Mouse (Mus musculus) midbrain, postnatal 0 days (tissue): ENCODE data around the gene Kif11. TPM values are rescaled to one million over a fixed set of nuclear protein-coding genes. Genes with fewer than 3 reads are reported as not detected.

ENCODE experiments used
- ATAC-seq: fragments of 200-750 bp; cut with Nextera tagmentation; 2 replicates; pipeline ENCODE4 v1.8.0; 2017; ENCODE audit warnings: moderate number of reproducible peaks, mild to moderate bottlenecking, moderate TSS enrichment, moderate library complexity; ENCODE audit not compliant: low FRiP score
- DNase-seq: peaks from one replicate; pipeline ENCODE4 v3.0.0-alpha.2; 2015; ENCODE audit warnings: low spot score
- H3K27ac ChIP-seq: fragments of 300-500 bp; sonication (generic); 2 replicates; pipeline ENCODE4 v1.5.1; 2014; ENCODE audit warnings: low read depth, mild to moderate bottlenecking, low read length, mixed read lengths
- H3K27me3 ChIP-seq: fragments of 300-500 bp; sonication (generic); 2 replicates; pipeline ENCODE4 v1.6.1; 2014; ENCODE audit warnings: low read length, control low read depth, mixed read lengths; ENCODE audit not compliant: insufficient read depth
- H3K36me3 ChIP-seq: fragments of 300-500 bp; sonication (generic); 2 replicates; pipeline ENCODE4 v1.6.1; 2014; ENCODE audit warnings: low read length, control low read depth, mixed read lengths; ENCODE audit not compliant: insufficient read depth
- H3K4me1 ChIP-seq: fragments of 300-500 bp; sonication (generic); 2 replicates; pipeline ENCODE4 v1.6.1; 2014; ENCODE audit warnings: mild to moderate bottlenecking, control low read depth, antibody characterized with exemption, low read length, mixed read lengths; ENCODE audit not compliant: insufficient read depth
- H3K4me2 ChIP-seq: fragments of 300-500 bp; sonication (generic); 2 replicates; pipeline ENCODE4 v1.6.1; 2014; ENCODE audit warnings: low read depth, mild to moderate bottlenecking, low read length, mixed read lengths; ENCODE audit not compliant: poor library complexity, severe bottlenecking
- H3K4me3 ChIP-seq: fragments of 300-500 bp; sonication (generic); 2 replicates; pipeline ENCODE4 v1.5.1; 2014; ENCODE audit warnings: low read depth, mild to moderate bottlenecking, low read length, moderate library complexity
- H3K9ac ChIP-seq: fragments of 300-500 bp; sonication (generic); replicated peaks from 2 replicates; pipeline ENCODE4 v1.6.1; 2014; ENCODE audit warnings: mild to moderate bottlenecking, low read length, moderate library complexity, mixed read lengths; ENCODE audit not compliant: poor library complexity, severe bottlenecking
- H3K9me3 ChIP-seq: fragments of 300-500 bp; sonication (generic); 2 replicates; pipeline ENCODE4 v1.6.1; 2016; ENCODE audit warnings: low read length, control low read depth
- CTCF ChIP-seq: IDR thresholded peaks from 2 replicates; pipeline ENCODE4 v1.5.1; 2016; ENCODE audit warnings: antibody characterized with exemption, mild to moderate bottlenecking
- WGBS: fragments of 180-500 bp; shearing (Covaris S2); extraction: QIAGEN DNeasy Blood & Tissue Kit; methylation state at CpG from one replicate; pipeline ENCODE4 v1.1.7; 2014; 5-methylcytosine and 5-hydroxymethylcytosine counted together
- polyA plus RNA-seq: library from polyadenylated mRNA; unstranded; fragments of >200 nt; fragmentation: Nextera tagmentation; extraction: Ambion mirVana; gene quantifications from 2 replicates; pipeline ENCODE4 v1.2.1, GENCODE M21; 2015
- total RNA-seq: library from RNA; depleted of rRNA; stranded (reverse); fragments of >200 nt; gene quantifications from 2 replicates; pipeline ENCODE4 v1.2.3, GENCODE M21; 2014

Gene Kif11
- total and polyA plus RNA-seq, 2 experiments from 2014 or later: 2.9 to 7.5 TPM

DNA sequence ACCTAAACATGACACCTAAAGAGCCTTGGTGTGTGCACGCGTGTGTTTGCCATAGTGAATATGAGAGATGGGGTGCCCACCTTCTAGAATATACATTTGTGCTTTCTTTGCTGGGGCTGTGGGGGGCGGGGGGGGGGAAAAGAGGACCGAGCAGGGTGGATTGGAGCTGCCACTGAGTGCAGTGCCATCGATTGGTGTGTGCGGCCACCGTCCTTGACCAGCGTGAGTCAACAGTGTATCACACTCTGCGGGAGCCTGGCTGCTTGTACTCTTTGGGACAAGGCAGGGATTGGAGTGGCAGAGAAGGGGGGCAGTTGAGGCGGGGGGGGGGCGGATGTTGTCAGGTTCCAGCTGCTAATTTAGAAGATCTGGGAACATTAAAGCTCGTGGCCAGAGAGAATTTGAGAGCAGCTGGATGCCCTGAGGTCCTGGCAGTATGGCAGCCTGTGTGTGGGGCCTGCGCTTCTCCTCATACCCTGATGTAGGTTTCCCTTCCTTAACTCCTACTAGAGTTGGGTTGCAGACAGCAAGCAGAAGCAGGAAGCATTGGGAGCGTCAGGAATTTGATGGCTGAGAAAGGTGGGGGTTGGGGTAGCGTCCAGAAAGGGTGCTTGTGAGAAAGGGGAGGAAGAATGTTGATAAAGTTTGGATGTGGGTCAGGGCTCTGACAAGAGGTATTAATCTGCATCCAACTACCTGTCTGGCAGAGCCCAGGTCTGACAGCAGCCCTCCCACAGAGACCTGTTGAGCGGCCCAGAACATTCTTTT, 64.7 kb downstream of the Kif11 start:
- no peak for TF ChIP-seq CTCF
- Histone ChIP-seq H3K9me3 (no peaks in the 10 kb centered on the region), H3K9ac (no peak overlapping the region), H3K36me3 (no peaks in the 10 kb centered on the region), H3K4me1 (no peaks in the 10 kb centered on the region), H3K4me2 (no peak overlapping the region), H3K27ac (no peak overlapping the region), H3K4me3 (no peak overlapping the region), H3K27me3 (peaks cover 23% of the 10 kb centered on the region)
- no peak for DNase-seq
- ATAC-seq: no peak
- WGBS: 68% methylated on average over 16 of the region's 16 CpGs

- no peak overlapping the region for H3K4me3 ChIP-seq
- no peaks in the 10 kb centered on the region for H3K4me1 ChIP-seq
- TF ChIP-seq CTCF: no peak
Measured at GRCm38 (mm10) chr19:37442524-37443286, 66.5 kb downstream of the Kif11 start.

GRCm38 (mm10) chr19:37443631-37444140, 67.5 kb downstream of the Kif11 start:
- no peak for ATAC-seq
- DNase-seq: no peak
- H3K4me1 ChIP-seq: no peaks in the 10 kb centered on the region
- no peak overlapping the region for H3K4me3 ChIP-seq
- H3K27me3 ChIP-seq: peaks cover 9% of the 10 kb centered on the region
- no peaks in the 10 kb centered on the region for H3K36me3 ChIP-seq
- TF ChIP-seq CTCF: no peak
- no peak overlapping the region for H3K27ac ChIP-seq
- H3K9me3 ChIP-seq: no peaks in the 10 kb centered on the region
- H3K9ac ChIP-seq: no peak overlapping the region
- H3K4me2 ChIP-seq: no peak overlapping the region
- WGBS: 70% methylated on average over 4 of the region's 4 CpGs

More at GRCm38 (mm10) chr19:37442524-37443286, 66.5 kb downstream of the Kif11 start:
- Histone ChIP-seq H3K9ac (no peak overlapping the region), H3K9me3 (no peaks in the 10 kb centered on the region), H3K27ac (no peak overlapping the region), H3K4me2 (no peak overlapping the region), H3K36me3 (no peaks in the 10 kb centered on the region), H3K27me3 (peaks cover 13% of the 10 kb centered on the region)
- DNase-seq (no peak), ATAC-seq (no peak)
- WGBS: 80% methylated on average over 10 of the region's 10 CpGs

- TF ChIP-seq CTCF: no peak
- ATAC-seq (no peak), DNase-seq (no peak)
- no peaks in the 10 kb centered on the region for H3K4me1 ChIP-seq
- 76% methylated on average over 5 of the region's 5 CpGs for WGBS
- H3K36me3 ChIP-seq: no peaks in the 10 kb centered on the region
- no peaks in the 10 kb centered on the region for H3K27me3 ChIP-seq
- H3K27ac ChIP-seq: no peak overlapping the region
- H3K9ac ChIP-seq: no peak overlapping the region
- H3K9me3 ChIP-seq: no peaks in the 10 kb centered on the region
- H3K4me2 ChIP-seq: no peak overlapping the region
- H3K4me3 ChIP-seq: no peak overlapping the region
Measured at GRCm38 (mm10) chr19:37448212-37448611, 72.0 kb downstream of the Kif11 start.

- no peaks in the 10 kb centered on the region for H3K27me3 ChIP-seq
- H3K9me3 ChIP-seq: no peaks in the 10 kb centered on the region
- DNase-seq (no peak), ATAC-seq (no peak)
- no peak overlapping the region for H3K9ac ChIP-seq
- no peaks in the 10 kb centered on the region for H3K4me1 ChIP-seq
- no peaks in the 10 kb centered on the region for H3K36me3 ChIP-seq
- no peak for TF ChIP-seq CTCF
- no peak overlapping the region for H3K4me2 ChIP-seq
- H3K4me3 ChIP-seq: no peak overlapping the region
- H3K27ac ChIP-seq: no peak overlapping the region
- WGBS: 88% methylated on average over 3 of the region's 3 CpGs
Measured at GRCm38 (mm10) chr19:37449246-37449645, 73.0 kb downstream of the Kif11 start.

GRCm38 (mm10) chr19:37455528-37455927, 79.3 kb downstream of the Kif11 start:
- DNase-seq: no peak
- H3K4me2 ChIP-seq: no peak overlapping the region
- no peaks in the 10 kb centered on the region for H3K4me1 ChIP-seq
- no peaks in the 10 kb centered on the region for H3K27me3 ChIP-seq
- no peak for TF ChIP-seq CTCF
- no peaks in the 10 kb centered on the region for H3K9me3 ChIP-seq
- no peaks in the 10 kb centered on the region for H3K36me3 ChIP-seq
- H3K27ac ChIP-seq: no peak overlapping the region
- no peak overlapping the region for H3K9ac ChIP-seq
- 93% methylated on average over 2 of the region's 2 CpGs for WGBS
- H3K4me3 ChIP-seq: no peak overlapping the region
- no peak for ATAC-seq
